In the genomic region with DNA sequence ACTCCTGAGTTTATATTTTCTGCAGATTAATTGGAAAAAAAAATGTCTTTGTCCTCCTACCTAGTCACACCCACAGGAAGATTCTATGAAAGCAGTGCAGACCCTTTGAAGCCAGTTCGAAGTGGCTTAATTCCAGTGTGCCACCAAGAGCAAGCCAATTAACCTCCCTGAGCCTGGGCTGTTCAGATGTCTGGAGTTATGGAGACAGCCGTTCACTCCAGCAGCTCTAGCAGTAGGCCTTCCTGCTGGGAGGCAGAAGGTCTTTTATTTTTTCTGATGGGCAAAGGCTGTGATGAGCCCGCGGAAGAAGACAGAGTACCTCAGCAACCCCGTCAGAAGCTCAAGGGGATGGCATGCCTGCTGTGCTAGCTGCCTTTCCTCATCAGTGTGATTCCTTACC, we compare ENCODE assay signal across 26 mouse cellular contexts.
A peak's percentile ranks its signal among the peaks of the same experiment; 100 is the strongest.
DNase-seq lines count a peak whose midpoint lies in the region; ATAC-seq and TF ChIP-seq lines count a peak whose summit lies in the region.
"Had no signal": no experiment of that assay in that cellular context is flagged by ENCODE, and none has a peak within 500 bp of the region (broad histone marks: within the 10 kb centered on the region; RNA-seq: fewer than 3 reads in every experiment).

No protein-coding gene starts in this region.

- H3K36me3 ChIP-seq in hindbrain, embryonic 10.5 days = no peaks in the 10 kb centered on the region
- no peaks in the 10 kb centered on the region for H3K36me3 ChIP-seq in hindbrain, embryonic 11.5 days (ENCODE audit: control insufficient read depth, insufficient read depth, low read length)
- H3K36me3 ChIP-seq in midbrain, postnatal 0 days (ENCODE audit: insufficient read depth, low read length) = no peaks in the 10 kb centered on the region
- no peaks in the 10 kb centered on the region for H3K36me3 ChIP-seq in midbrain, embryonic 15.5 days (replicated peaks)
- no peaks in the 10 kb centered on the region for H3K36me3 ChIP-seq in hindbrain, embryonic 16.5 days (ENCODE audit: control insufficient read depth, insufficient read depth, low read length)
- H3K36me3 ChIP-seq: embryonic facial prominence, embryonic 10.5 days; embryonic facial prominence, embryonic 15.5 days; intestine, embryonic 15.5 days; limb, embryonic 12.5 days; lung, embryonic 15.5 days; midbrain, embryonic 12.5 days; neural tube, embryonic 12.5 days had no signal

- no peak for ATAC-seq in hindbrain, embryonic 11.5 days (ENCODE audit: low FRiP score)
- ATAC-seq in midbrain, postnatal 0 days (ENCODE audit: low FRiP score) = no peak
- ATAC-seq in midbrain, embryonic 15.5 days (replicated peaks) = no peak
- ATAC-seq in hindbrain, embryonic 16.5 days = no peak; the same call in 1 of the 2 replicates
- ATAC-seq: CD4-positive, CD25-positive, alpha-beta regulatory T cell, adult 4 months; forebrain, embryonic 13.5 days; intestine, embryonic 15.5 days had no signal

- DNase-seq in hindbrain, embryonic 10.5 days (ENCODE audit: low spot score) = no peak
- DNase-seq in hindbrain, embryonic 11.5 days (ENCODE audit: low spot score) = no peak
- DNase-seq in midbrain, postnatal 0 days (ENCODE audit: low spot score) = peak; percentile 45
- DNase-seq in retina, postnatal 1 day = peak; percentile 69
- no peak for DNase-seq in urinary bladder, postnatal 14 days (ENCODE audit: low spot score)
- DNase-seq: adrenal gland, postnatal 14 days; heart, adult 2 months; heart, postnatal 10 days; kidney, postnatal 4 days; right cerebral cortex, postnatal 4 days; thymus, adult 18-20 months; thymus, postnatal 25 days had no signal

- H3K9me3 ChIP-seq in hindbrain, embryonic 10.5 days = no peaks in the 10 kb centered on the region
- no peaks in the 10 kb centered on the region for H3K9me3 ChIP-seq in hindbrain, embryonic 11.5 days (ENCODE audit: control insufficient read depth, low read length)
- H3K9me3 ChIP-seq in midbrain, postnatal 0 days (ENCODE audit: low read length) = no peaks in the 10 kb centered on the region
- H3K9me3 ChIP-seq in midbrain, embryonic 15.5 days = no peaks in the 10 kb centered on the region
- no peaks in the 10 kb centered on the region for H3K9me3 ChIP-seq in hindbrain, embryonic 16.5 days (ENCODE audit: control insufficient read depth, low read length)
- H3K9me3 ChIP-seq: embryonic facial prominence, embryonic 10.5 days; embryonic facial prominence, embryonic 15.5 days; forebrain, embryonic 13.5 days; heart, embryonic 13.5 days; intestine, embryonic 15.5 days; limb, embryonic 12.5 days; lung, embryonic 15.5 days; midbrain, embryonic 12.5 days; neural tube, embryonic 12.5 days had no signal

- H3K27me3 ChIP-seq in hindbrain, embryonic 10.5 days (ENCODE audit: insufficient read depth, poor library complexity, severe bottlenecking) = peaks cover 5% of the 10 kb centered on the region; the same call in 1 of the 2 replicates
- H3K27me3 ChIP-seq in hindbrain, embryonic 11.5 days (ENCODE audit: control insufficient read depth, insufficient read depth, low read length) = no peaks in the 10 kb centered on the region; the same call in 1 of the 2 replicates
- H3K27me3 ChIP-seq in midbrain, postnatal 0 days (ENCODE audit: insufficient read depth, low read length) = no peaks in the 10 kb centered on the region
- H3K27me3 ChIP-seq in midbrain, embryonic 15.5 days (replicated peaks) = no peaks in the 10 kb centered on the region
- H3K27me3 ChIP-seq in hindbrain, embryonic 16.5 days (replicated peaks; ENCODE audit: control insufficient read depth, insufficient read depth, low read length) = no peaks in the 10 kb centered on the region
- H3K27me3 ChIP-seq: intestine, embryonic 15.5 days; lung, embryonic 15.5 days; neural tube, embryonic 12.5 days had no signal

- 53% methylated on average over 5 of the region's 5 CpGs for WGBS in hindbrain, embryonic 10.5 days
- WGBS in hindbrain, embryonic 11.5 days = 63% methylated on average over 5 of the region's 5 CpGs
- 42% methylated on average over 5 of the region's 5 CpGs for WGBS in midbrain, postnatal 0 days
- 51% methylated on average over 5 of the region's 5 CpGs for WGBS in midbrain, embryonic 15.5 days
- 41% methylated on average over 5 of the region's 5 CpGs for WGBS in hindbrain, embryonic 16.5 days

- no peak overlapping the region for H3K4me3 ChIP-seq in hindbrain, embryonic 10.5 days
- H3K4me3 ChIP-seq in hindbrain, embryonic 11.5 days (ENCODE audit: low read depth, low read length) = no peak overlapping the region
- H3K4me3 ChIP-seq in midbrain, postnatal 0 days (ENCODE audit: low read depth, low read length) = no peak overlapping the region
- no peak overlapping the region for H3K4me3 ChIP-seq in midbrain, embryonic 15.5 days
- H3K4me3 ChIP-seq in hindbrain, embryonic 16.5 days (ENCODE audit: low read length) = no peak overlapping the region
- H3K4me3 ChIP-seq: embryonic facial prominence, embryonic 10.5 days; embryonic facial prominence, embryonic 15.5 days; forebrain, embryonic 13.5 days; heart, adult 2 months; heart, embryonic 13.5 days; intestine, embryonic 15.5 days; limb, embryonic 12.5 days; lung, embryonic 15.5 days; midbrain, embryonic 12.5 days; neural tube, embryonic 12.5 days had no signal

- TF ChIP-seq CTCF in midbrain, postnatal 0 days (IDR thresholded peaks at IDR 0.05) = no peak

- H3K9ac ChIP-seq in hindbrain, embryonic 11.5 days (ENCODE audit: low read depth, low read length) = no peak overlapping the region
- H3K9ac ChIP-seq in midbrain, postnatal 0 days (replicated peaks; ENCODE audit: low read length, poor library complexity, severe bottlenecking) = no peak overlapping the region
- no peak overlapping the region for H3K9ac ChIP-seq in midbrain, embryonic 15.5 days
- no peak overlapping the region for H3K9ac ChIP-seq in hindbrain, embryonic 16.5 days (ENCODE audit: low read depth, low read length)
- H3K9ac ChIP-seq: embryonic facial prominence, embryonic 15.5 days; forebrain, embryonic 13.5 days; heart, embryonic 13.5 days; intestine, embryonic 15.5 days; limb, embryonic 12.5 days; lung, embryonic 15.5 days; midbrain, embryonic 12.5 days; neural tube, embryonic 12.5 days had no signal

- peak overlapping the region; percentile 43; the same call in 1 of the 2 replicates for H3K27ac ChIP-seq in hindbrain, embryonic 10.5 days
- no peak overlapping the region for H3K27ac ChIP-seq in hindbrain, embryonic 11.5 days (ENCODE audit: low read depth, low read length)
- H3K27ac ChIP-seq in midbrain, postnatal 0 days (ENCODE audit: low read depth, low read length) = no peak overlapping the region
- no peak overlapping the region for H3K27ac ChIP-seq in midbrain, embryonic 15.5 days
- peak overlapping the region; percentile 11 for H3K27ac ChIP-seq in hindbrain, embryonic 16.5 days (ENCODE audit: low read depth, low read length)
- H3K27ac ChIP-seq: embryonic facial prominence, embryonic 10.5 days; embryonic facial prominence, embryonic 15.5 days; forebrain, embryonic 13.5 days; heart, adult 2 months; heart, embryonic 13.5 days; intestine, embryonic 15.5 days; kidney, postnatal 0 days; limb, embryonic 12.5 days; lung, embryonic 15.5 days; midbrain, embryonic 12.5 days; neural tube, embryonic 12.5 days; stomach, postnatal 0 days had no signal

- H3K4me1 ChIP-seq in hindbrain, embryonic 10.5 days (replicated peaks) = peaks cover 49% of the 10 kb centered on the region
- H3K4me1 ChIP-seq in hindbrain, embryonic 11.5 days (replicated peaks; ENCODE audit: control insufficient read depth, insufficient read depth, low read length) = 0 out of 2 replicates have a peak, but pooled peaks cover 2% of the 10 kb centered on the region
- H3K4me1 ChIP-seq in midbrain, postnatal 0 days (ENCODE audit: insufficient read depth, low read length) = no peaks in the 10 kb centered on the region
- H3K4me1 ChIP-seq in midbrain, embryonic 15.5 days = peaks cover 3% of the 10 kb centered on the region; the same call in 1 of the 2 replicates
- peaks cover 12% of the 10 kb centered on the region for H3K4me1 ChIP-seq in hindbrain, embryonic 16.5 days (ENCODE audit: control insufficient read depth, insufficient read depth, low read depth, low read length)
- H3K4me1 ChIP-seq: intestine, embryonic 15.5 days; lung, embryonic 15.5 days had no signal

- H3K4me2 ChIP-seq in hindbrain, embryonic 11.5 days (replicated peaks; ENCODE audit: low read depth, low read length) = no peak overlapping the region
- H3K4me2 ChIP-seq in midbrain, postnatal 0 days (ENCODE audit: low read depth, low read length, poor library complexity, severe bottlenecking) = no peak overlapping the region
- no peak overlapping the region for H3K4me2 ChIP-seq in midbrain, embryonic 15.5 days
- no peak overlapping the region for H3K4me2 ChIP-seq in hindbrain, embryonic 16.5 days (ENCODE audit: low read length)
- H3K4me2 ChIP-seq: embryonic facial prominence, embryonic 15.5 days; forebrain, embryonic 13.5 days; heart, embryonic 13.5 days; intestine, embryonic 15.5 days; limb, embryonic 12.5 days; lung, embryonic 15.5 days; midbrain, embryonic 12.5 days; neural tube, embryonic 12.5 days had no signal

Comparison
In these comparisons a context has a peak if more than half of its experiments do, and no peak if none do; other contexts are left out.
1. H3K27ac ChIP-seq: peak in hindbrain, embryonic 10.5 days (single experiment) and hindbrain, embryonic 16.5 days (single experiment); none in hindbrain, embryonic 11.5 days (single experiment), midbrain, postnatal 0 days (single experiment) and midbrain, embryonic 15.5 days (single experiment).
2. DNase-seq: peak in midbrain, postnatal 0 days (single experiment) and retina, postnatal 1 day (single experiment); none in hindbrain, embryonic 10.5 days (single experiment), hindbrain, embryonic 11.5 days (single experiment) and urinary bladder, postnatal 14 days (single experiment).